8 mouse cellular contexts compared by ENCODE assay signal in the genomic region with DNA sequence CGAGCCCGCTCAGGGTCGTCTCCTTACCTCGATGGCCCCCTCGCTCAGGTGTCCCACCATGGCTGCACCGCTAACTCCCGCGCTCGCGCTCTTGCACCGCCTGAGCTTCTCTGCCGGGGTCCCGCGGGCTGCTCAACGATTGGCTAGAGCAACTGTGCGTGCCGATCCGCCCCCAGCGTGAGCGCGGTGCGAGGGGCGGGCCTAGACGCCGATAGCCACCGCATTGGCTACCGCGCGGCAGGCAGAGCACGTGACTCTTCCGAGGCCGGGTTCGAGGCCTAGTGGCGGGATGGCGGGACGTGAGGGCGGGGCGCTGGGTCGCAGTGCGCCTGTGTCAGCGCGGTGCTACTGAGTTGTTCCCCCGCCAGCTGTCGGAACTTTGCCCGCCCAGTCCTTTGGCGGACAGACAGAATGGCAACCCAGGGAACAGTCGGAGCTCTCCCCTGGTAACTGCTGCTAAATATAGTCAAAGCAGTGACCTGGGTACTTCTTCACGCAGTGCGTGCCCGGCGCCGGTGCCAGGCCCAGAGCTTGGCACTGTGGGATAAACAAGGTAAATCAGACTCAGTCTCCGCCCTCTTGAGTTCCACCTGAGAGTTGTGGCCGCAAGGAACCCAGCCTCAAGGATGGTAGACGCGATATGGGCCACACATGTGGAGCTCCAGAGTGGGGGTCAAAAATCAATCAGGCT. TPM values are rescaled to one million over a fixed set of nuclear protein-coding genes. Genes with fewer than 3 reads are reported as not detected.
DNase-seq lines count a peak whose midpoint lies in the region; ATAC-seq and TF ChIP-seq lines count a peak whose summit lies in the region.

A gene (minus strand): TSS at position 126 of the 691 bp plus-strand sequence.
A gene (plus strand): TSS at position 235 of the 691 bp plus-strand sequence.

- H3K36me3 ChIP-seq in CH12.LX (replicated peaks in 1 of 2; ENCODE audit: control insufficient read depth in 1 of 2, insufficient read depth in 1 of 2, low read length in 1 of 2): peaks cover 3 to 20% of the 10 kb centered on the region in 2 experiments
- H3K36me3 ChIP-seq in forebrain, embryonic 11.5 days (ENCODE audit: control insufficient read depth, insufficient read depth, low read length): no peaks in the 10 kb centered on the region
- no peaks in the 10 kb centered on the region for H3K36me3 ChIP-seq in heart, embryonic 16.5 days (ENCODE audit: control insufficient read depth, insufficient read depth)
- peaks cover 11% of the 10 kb centered on the region; the same call in 1 of the 2 replicates for H3K36me3 ChIP-seq in liver, embryonic 15.5 days (replicated peaks)
- no peaks in the 10 kb centered on the region for H3K36me3 ChIP-seq in neural tube, embryonic 12.5 days

- H3K4me1 ChIP-seq in CH12.LX (ENCODE audit: control insufficient read depth in 1 of 2, insufficient read depth in 2 of 2): peaks cover 17 to 55% of the 10 kb centered on the region in 2 experiments
- peaks cover 3% of the 10 kb centered on the region for H3K4me1 ChIP-seq in forebrain, embryonic 11.5 days (replicated peaks; ENCODE audit: control insufficient read depth, insufficient read depth, low read length)
- peaks cover 26% of the 10 kb centered on the region for H3K4me1 ChIP-seq in heart, embryonic 16.5 days (ENCODE audit: control insufficient read depth, insufficient read depth, low read length)
- peaks cover 57% of the 10 kb centered on the region for H3K4me1 ChIP-seq in liver, embryonic 15.5 days (replicated peaks)
- H3K4me1 ChIP-seq in neural tube, embryonic 12.5 days: peaks cover 17% of the 10 kb centered on the region

- under 1% methylated on average over 56 of the region's 56 CpGs for whole genome bisulfite sequencing in forebrain, embryonic 11.5 days
- WGBS in heart, embryonic 16.5 days: under 1% methylated on average over 56 of the region's 56 CpGs
- under 1% methylated on average over 56 of the region's 56 CpGs for WGBS in liver, embryonic 15.5 days (ENCODE audit: insufficient replicate concordance)
- WGBS in neural tube, embryonic 12.5 days: under 1% methylated on average over 56 of the region's 56 CpGs

- dilution Hi-C loops in CH12.LX (cut with MboI; ENCODE audit: extremely low pct_ligation_motif_present, extremely low pct_unique_long_range_greater_than_20kb, low sequenced_read_pairs): no loop called here

- peak within 1 kb of the TSS; percentile 90 for H3K9ac ChIP-seq in CH12.LX (ENCODE audit: insufficient read depth, low read depth)
- H3K9ac ChIP-seq in forebrain, embryonic 11.5 days (ENCODE audit: low read length): peak within 1 kb of the TSS; percentile 86
- H3K9ac ChIP-seq in heart, embryonic 16.5 days (ENCODE audit: low read length): peak within 1 kb of the TSS; percentile 88
- peak within 1 kb of the TSS; percentile 93 for H3K9ac ChIP-seq in liver, embryonic 15.5 days
- H3K9ac ChIP-seq in neural tube, embryonic 12.5 days: peak within 1 kb of the TSS; percentile 67

- peak; percentile 98 for DNase-seq in CH12.LX (ENCODE audit: extremely low read depth)
- DNase-seq in c-Kit-positive CD71-positive TER-119-negative erythroid progenitor cells, embryonic 14.5 days (ENCODE audit: low read depth): peak; percentile 91
- DNase-seq in forebrain, embryonic 11.5 days (ENCODE audit: low spot score): peak; percentile 98
- peak; percentile 97 for DNase-seq in kidney, postnatal 36 days
- DNase-seq in telencephalon, adult 2 months (ENCODE audit: low read depth, low spot score): peak; percentile 87

- ATAC-seq in forebrain, embryonic 11.5 days (replicated peaks; ENCODE audit: low FRiP score): peak; percentile 100
- peak; percentile 99 for ATAC-seq in heart, embryonic 16.5 days (replicated peaks; ENCODE audit: extremely low read depth, insufficient read depth, low FRiP score)
- ATAC-seq in liver, embryonic 15.5 days (ENCODE audit: insufficient read depth): peak; percentile 98
- peak; percentile 100 for ATAC-seq in neural tube, embryonic 12.5 days (ENCODE audit: low FRiP score, low read depth)

- H3K4me2 ChIP-seq in CH12.LX (ENCODE audit: insufficient read depth, low read depth, poor library complexity, severe bottlenecking): peak within 1 kb of the TSS; percentile 91
- H3K4me2 ChIP-seq in forebrain, embryonic 11.5 days (ENCODE audit: low read depth, low read length, severe bottlenecking): peak within 1 kb of the TSS; percentile 77
- peak within 1 kb of the TSS; percentile 94 for H3K4me2 ChIP-seq in heart, embryonic 16.5 days (ENCODE audit: low read depth, low read length)
- H3K4me2 ChIP-seq in liver, embryonic 15.5 days: peak within 1 kb of the TSS; percentile 90
- peak within 1 kb of the TSS; percentile 90 for H3K4me2 ChIP-seq in neural tube, embryonic 12.5 days (replicated peaks)

- in situ Hi-C loops in CH12.LX (cut with MboI; ENCODE audit: low pct_ligation_motif_present, low pct_unique_long_range_greater_than_20kb, low sequenced_read_pairs): no loop called here

- TF ChIP-seq RAD21 in CH12.LX (IDR thresholded peaks at IDR 0.05; ENCODE audit: low read depth, low read length): no peak

- peak within 1 kb of the TSS; percentile 74 to 89 (median 78) for H3K4me3 ChIP-seq in CH12.LX (replicated peaks in 1 of 3; ENCODE audit: low read depth in 2 of 3, low read length in 2 of 3, poor library complexity in 1 of 3)
- H3K4me3 ChIP-seq in forebrain, embryonic 11.5 days (ENCODE audit: low read depth, low read length): peak within 1 kb of the TSS; percentile 81
- peak within 1 kb of the TSS; percentile 82 for H3K4me3 ChIP-seq in heart, embryonic 16.5 days (ENCODE audit: low read length)
- H3K4me3 ChIP-seq in liver, embryonic 15.5 days (replicated peaks): peak within 1 kb of the TSS; percentile 85
- H3K4me3 ChIP-seq in neural tube, embryonic 12.5 days: peak within 1 kb of the TSS; percentile 79

- H3K27ac ChIP-seq in CH12.LX (ENCODE audit: insufficient read depth, low read depth): peak within 1 kb of the TSS; percentile 43
- H3K27ac ChIP-seq in forebrain, embryonic 11.5 days (ENCODE audit: low read depth, low read length): no peak within 1 kb of the TSS; the same call in 1 of the 2 replicates
- peak within 1 kb of the TSS; percentile 96 for H3K27ac ChIP-seq in heart, embryonic 16.5 days (ENCODE audit: low read length)
- H3K27ac ChIP-seq in liver, embryonic 15.5 days (replicated peaks): peak within 1 kb of the TSS; percentile 81
- no peak within 1 kb of the TSS for H3K27ac ChIP-seq in neural tube, embryonic 12.5 days

- no peak for TF ChIP-seq EP300 in CH12.LX (IDR thresholded peaks at IDR 0.05; ENCODE audit: low read length)

- TF ChIP-seq POLR2A in CH12.LX (IDR thresholded peaks at IDR 0.05; ENCODE audit: low read depth, low read length): peak; percentile 90

- no peaks in the 10 kb centered on the region for H3K27me3 ChIP-seq in CH12.LX (replicated peaks)
- no peaks in the 10 kb centered on the region for H3K27me3 ChIP-seq in forebrain, embryonic 11.5 days (ENCODE audit: control insufficient read depth, insufficient read depth, low read length)
- no peaks in the 10 kb centered on the region for H3K27me3 ChIP-seq in heart, embryonic 16.5 days (ENCODE audit: control insufficient read depth, insufficient read depth, low read length)
- H3K27me3 ChIP-seq in liver, embryonic 15.5 days: no peaks in the 10 kb centered on the region
- H3K27me3 ChIP-seq in neural tube, embryonic 12.5 days (replicated peaks): no peaks in the 10 kb centered on the region

- no peaks in the 10 kb centered on the region for H3K9me3 ChIP-seq in CH12.LX (replicated peaks; ENCODE audit: low read length)
- H3K9me3 ChIP-seq in forebrain, embryonic 11.5 days (ENCODE audit: control insufficient read depth, low read length): no peaks in the 10 kb centered on the region
- no peaks in the 10 kb centered on the region for H3K9me3 ChIP-seq in heart, embryonic 16.5 days (replicated peaks; ENCODE audit: control insufficient read depth, low read length)
- H3K9me3 ChIP-seq in liver, embryonic 15.5 days (replicated peaks): no peaks in the 10 kb centered on the region
- no peaks in the 10 kb centered on the region for H3K9me3 ChIP-seq in neural tube, embryonic 12.5 days

- TF ChIP-seq CTCF in CH12.LX (conservative IDR thresholded peaks at IDR 0.05 in 1 of 2, IDR thresholded peaks at IDR 0.05 in 1 of 2; ENCODE audit: low read depth in 2 of 2, low read length in 2 of 2): no peak

- H3K79me2 ChIP-seq in CH12.LX (replicated peaks; ENCODE audit: control insufficient read depth, extremely low read depth, insufficient read depth, poor library complexity, severe bottlenecking): peaks cover 56% of the 10 kb centered on the region

TF ChIP-seq in CH12.LX, 34 proteins besides CTCF, POLR2A, EP300 and RAD21 (continues in another document):
- peak; percentile 66 for TF ChIP-seq NELFE (IDR thresholded peaks at IDR 0.05; ENCODE audit: low read depth, low read length)
- peak; percentile 99 for TF ChIP-seq USF1 (IDR thresholded peaks at IDR 0.05; ENCODE audit: low read depth, low read length)
- TF ChIP-seq MAX (IDR thresholded peaks at IDR 0.05; ENCODE audit: low read length): peak; percentile 99
- peak; percentile 64; the same call in 1 of the 2 replicates for TF ChIP-seq POLR2AphosphoS2 (IDR thresholded peaks at IDR 0.05; ENCODE audit: low read depth, low read length)
- TF ChIP-seq TCF12 (IDR thresholded peaks at IDR 0.05; ENCODE audit: low read depth, low read length): peak; percentile 75
- TF ChIP-seq PAX5 (IDR thresholded peaks at IDR 0.05; ENCODE audit: low read length): no peak
- TF ChIP-seq JUND (conservative IDR thresholded peaks at IDR 0.05; ENCODE audit: low read depth, low read length): no peak
- no peak for TF ChIP-seq RCOR1 (conservative IDR thresholded peaks at IDR 0.05; ENCODE audit: low read depth, low read length)
- TF ChIP-seq NRF1 (IDR thresholded peaks at IDR 0.05; ENCODE audit: low read depth, low read length): peak; percentile 90

RNA-seq across cellular contexts. Expression of the first gene that starts in this region (rescaled TPM):
- total RNA-seq in CH12.LX (2012; rRNA removed) (287 and 354 TPM in 2 replicates), CH12.LX (2014; rRNA removed) (357 and 379 TPM in 2 replicates)
- polyA plus RNA-seq in CH12.LX (2012; ENCODE audit: insufficient read length, low read depth): 230 and 247 TPM in 2 replicates
- 140 and 146 TPM in 2 replicates for polyA plus RNA-seq in forebrain, embryonic 11.5 days (2014; fragmentation: Nextera tagmentation; extraction: Ambion mirVana)
- polyA plus RNA-seq in heart, embryonic 16.5 days (2015; fragmentation: Nextera tagmentation; extraction: Ambion mirVana): 95.1 and 96.0 TPM in 2 replicates
- polyA plus RNA-seq in liver, embryonic 15.5 days (2015; fragmentation: Nextera tagmentation; extraction: Ambion mirVana): 81.9 and 88.4 TPM in 2 replicates
- polyA plus RNA-seq in neural tube, embryonic 12.5 days (2016; fragmentation: Nextera tagmentation; extraction: Ambion mirVana): 95.9 and 103 TPM in 2 replicates

RNA-seq across cellular contexts. Expression of the second gene that starts in this region (rescaled TPM):
- 11.5 and 13.9 TPM in 2 replicates for total RNA-seq in CH12.LX (2012; rRNA removed)
- 13.9 and 15.4 TPM in 2 replicates for total RNA-seq in CH12.LX (2014; rRNA removed)
- polyA plus RNA-seq in CH12.LX (2012; ENCODE audit: insufficient read length, low read depth): 11.8 and 12.5 TPM in 2 replicates
- polyA plus RNA-seq in forebrain, embryonic 11.5 days (2014; fragmentation: Nextera tagmentation; extraction: Ambion mirVana): 17.3 and 20.0 TPM in 2 replicates
- 13.8 and 16.3 TPM in 2 replicates for polyA plus RNA-seq in heart, embryonic 16.5 days (2015; fragmentation: Nextera tagmentation; extraction: Ambion mirVana)
- 3.4 and 4.0 TPM in 2 replicates for polyA plus RNA-seq in liver, embryonic 15.5 days (2015; fragmentation: Nextera tagmentation; extraction: Ambion mirVana)
- polyA plus RNA-seq in neural tube, embryonic 12.5 days (2016; fragmentation: Nextera tagmentation; extraction: Ambion mirVana): 13.5 and 15.1 TPM in 2 replicates

Comparison
In these comparisons a context has a peak if more than half of its experiments do, and no peak if none do; other contexts are left out.
1. H3K27ac ChIP-seq: peak in CH12.LX (single experiment), heart, embryonic 16.5 days (single experiment) and liver, embryonic 15.5 days (single experiment); none in forebrain, embryonic 11.5 days (single experiment) and neural tube, embryonic 12.5 days (single experiment).
2. Peak in every context shown above with its lines, with median percentiles within 50 percentile points of each other: DNase-seq, H3K4me2 ChIP-seq, H3K4me3 ChIP-seq, H3K9ac ChIP-seq and ATAC-seq.